ENCODE assay signal across 9 mouse cellular contexts in genomic region chr4:141246089-141246997, GRCm38 (mm10). TPM values are rescaled to one million over a fixed set of nuclear protein-coding genes. Genes with fewer than 3 reads are reported as not detected.
A peak's percentile ranks its signal among the peaks of the same experiment; 100 is the strongest.
DNase-seq lines count a peak whose midpoint lies in the region; ATAC-seq lines count a peak whose summit lies in the region.
"Had no signal": no experiment of that assay in that cellular context is flagged by ENCODE, and none has a peak within 500 bp of the region (broad histone marks: within the 10 kb centered on the region; RNA-seq: fewer than 3 reads in every experiment).

No protein-coding gene starts in this region.

- no peaks in the 10 kb centered on the region for H3K36me3 ChIP-seq in kidney, embryonic 14.5 days (ENCODE audit: control insufficient read depth, insufficient read depth, low read length)
- no peaks in the 10 kb centered on the region for H3K36me3 ChIP-seq in heart, embryonic 13.5 days
- H3K36me3 ChIP-seq in midbrain, embryonic 11.5 days (ENCODE audit: control insufficient read depth, insufficient read depth, low read length) = no peaks in the 10 kb centered on the region

- H3K27me3 ChIP-seq in kidney, embryonic 14.5 days (ENCODE audit: control insufficient read depth, insufficient read depth, low read length) = peaks cover 58% of the 10 kb centered on the region
- peaks cover 100% of the 10 kb centered on the region for H3K27me3 ChIP-seq in heart, embryonic 13.5 days (replicated peaks)
- H3K27me3 ChIP-seq in midbrain, embryonic 11.5 days (ENCODE audit: control insufficient read depth, insufficient read depth, low read length) = peaks cover 78% of the 10 kb centered on the region
- H3K27me3 ChIP-seq: Patski had no signal

- no peak overlapping the region for H3K9ac ChIP-seq in kidney, embryonic 14.5 days (ENCODE audit: low read depth, low read length)
- H3K9ac ChIP-seq in heart, embryonic 13.5 days = peak overlapping the region; percentile 68
- H3K9ac ChIP-seq in midbrain, embryonic 11.5 days (ENCODE audit: low read length) = no peak overlapping the region

- no peak for DNase-seq in kidney, postnatal 25 days
- DNase-seq in adrenal gland, postnatal 14 days = peak; percentile 67
- peak; percentile 86 for DNase-seq in midbrain, embryonic 11.5 days (ENCODE audit: low spot score, missing footprints)
- no peak for DNase-seq in thymus, postnatal 36 days
- no peak for DNase-seq in spleen, adult 12 weeks (ENCODE audit: low spot score)
- DNase-seq in kidney, postnatal 36 days = no peak

- ATAC-seq in kidney, embryonic 14.5 days (ENCODE audit: low FRiP score, low TSS enrichment) = no peak
- no peak for ATAC-seq in heart, embryonic 13.5 days (ENCODE audit: extremely low read depth, insufficient number of reproducible peaks, low FRiP score, low TSS enrichment)
- no peak for ATAC-seq in midbrain, embryonic 11.5 days (ENCODE audit: low FRiP score)
- ATAC-seq: Patski had no signal

- 28% methylated on average over 24 of the region's 24 CpGs for WGBS in kidney, embryonic 14.5 days
- 19% methylated on average over 24 of the region's 24 CpGs for WGBS in heart, embryonic 13.5 days
- WGBS in midbrain, embryonic 11.5 days = 23% methylated on average over 24 of the region's 24 CpGs

- no peak overlapping the region for H3K4me3 ChIP-seq in kidney, embryonic 14.5 days (ENCODE audit: low read length)
- peak overlapping the region; percentile 52 for H3K4me3 ChIP-seq in heart, embryonic 13.5 days
- no peak overlapping the region for H3K4me3 ChIP-seq in midbrain, embryonic 11.5 days (ENCODE audit: low read depth, low read length)

- no peaks in the 10 kb centered on the region for H3K9me3 ChIP-seq in kidney, embryonic 14.5 days (ENCODE audit: control insufficient read depth, low read length)
- no peaks in the 10 kb centered on the region for H3K9me3 ChIP-seq in heart, embryonic 13.5 days
- no peaks in the 10 kb centered on the region for H3K9me3 ChIP-seq in midbrain, embryonic 11.5 days (ENCODE audit: control insufficient read depth, low read length)

- H3K27ac ChIP-seq in kidney, embryonic 14.5 days (ENCODE audit: low read depth, low read length) = no peak overlapping the region
- 0 out of 2 replicates have a peak overlapping the region, but pooled peaks have one; percentile 53 for H3K27ac ChIP-seq in heart, embryonic 13.5 days (replicated peaks)
- H3K27ac ChIP-seq in midbrain, embryonic 11.5 days (ENCODE audit: low read depth, low read length) = no peak overlapping the region

- H3K4me2 ChIP-seq in kidney, embryonic 14.5 days (replicated peaks; ENCODE audit: low read depth, low read length) = peak overlapping the region; percentile 75; the same call in 1 of the 2 replicates
- peak overlapping the region; percentile 72 for H3K4me2 ChIP-seq in heart, embryonic 13.5 days
- H3K4me2 ChIP-seq in midbrain, embryonic 11.5 days = no peak overlapping the region

- peaks cover 54% of the 10 kb centered on the region for H3K4me1 ChIP-seq in kidney, embryonic 14.5 days (ENCODE audit: control insufficient read depth, insufficient read depth, low read length)
- H3K4me1 ChIP-seq in heart, embryonic 13.5 days = peaks cover 60% of the 10 kb centered on the region
- peaks cover 23% of the 10 kb centered on the region for H3K4me1 ChIP-seq in midbrain, embryonic 11.5 days (ENCODE audit: control insufficient read depth, insufficient read depth, low read length)

RNA-seq across cellular contexts. Expression of gene Arhgef19, which starts 7.0 kb away (rescaled TPM):
- polyA plus RNA-seq in kidney, embryonic 14.5 days (2014; fragmentation: Nextera tagmentation; extraction: Ambion mirVana) = 6.8 and 7.4 TPM in 2 replicates
- 35.9 and 36.8 TPM in 2 replicates for total RNA-seq in adrenal gland, postnatal 14 days (2021)
- polyA plus RNA-seq in heart, embryonic 13.5 days (2015; fragmentation: Nextera tagmentation; extraction: Ambion mirVana) = 2.2 and 3.1 TPM in 2 replicates
- polyA plus RNA-seq in midbrain, embryonic 11.5 days (2014; fragmentation: Nextera tagmentation; extraction: Ambion mirVana) = 0.47 and 0.61 TPM in 2 replicates

RNA-seq across cellular contexts. Expression of gene Rsg1, which starts 32.6 kb away (rescaled TPM):
- 3.6 and 5.0 TPM in 2 replicates for polyA plus RNA-seq in kidney, embryonic 14.5 days (2014; fragmentation: Nextera tagmentation; extraction: Ambion mirVana)
- total RNA-seq in adrenal gland, postnatal 14 days (2021) = 1.1 and 1.8 TPM in 2 replicates
- polyA plus RNA-seq in heart, embryonic 13.5 days (2015; fragmentation: Nextera tagmentation; extraction: Ambion mirVana) = 2.3 and 3.0 TPM in 2 replicates
- polyA plus RNA-seq in midbrain, embryonic 11.5 days (2014; fragmentation: Nextera tagmentation; extraction: Ambion mirVana) = 5.4 TPM in 2 replicates

RNA-seq across cellular contexts. Expression of gene Epha2, which starts 54.7 kb away (rescaled TPM):
- polyA plus RNA-seq in kidney, embryonic 14.5 days (2014; fragmentation: Nextera tagmentation; extraction: Ambion mirVana) = 3.7 and 3.9 TPM in 2 replicates
- total RNA-seq in adrenal gland, postnatal 14 days (2021) = 18.8 and 19.4 TPM in 2 replicates
- 4.0 and 4.3 TPM in 2 replicates for polyA plus RNA-seq in heart, embryonic 13.5 days (2015; fragmentation: Nextera tagmentation; extraction: Ambion mirVana)
- polyA plus RNA-seq in midbrain, embryonic 11.5 days (2014; fragmentation: Nextera tagmentation; extraction: Ambion mirVana) = 2.2 and 2.5 TPM in 2 replicates

Comparison
In these comparisons a context has a peak if more than half of its experiments do, and no peak if none do; other contexts are left out.
1. DNase-seq: peak in adrenal gland, postnatal 14 days (single experiment) and midbrain, embryonic 11.5 days (single experiment); none in kidney, postnatal 25 days (0 of 2), thymus, postnatal 36 days (0 of 2), spleen, adult 12 weeks (single experiment) and kidney, postnatal 36 days (0 of 2).